In the genomic region with DNA sequence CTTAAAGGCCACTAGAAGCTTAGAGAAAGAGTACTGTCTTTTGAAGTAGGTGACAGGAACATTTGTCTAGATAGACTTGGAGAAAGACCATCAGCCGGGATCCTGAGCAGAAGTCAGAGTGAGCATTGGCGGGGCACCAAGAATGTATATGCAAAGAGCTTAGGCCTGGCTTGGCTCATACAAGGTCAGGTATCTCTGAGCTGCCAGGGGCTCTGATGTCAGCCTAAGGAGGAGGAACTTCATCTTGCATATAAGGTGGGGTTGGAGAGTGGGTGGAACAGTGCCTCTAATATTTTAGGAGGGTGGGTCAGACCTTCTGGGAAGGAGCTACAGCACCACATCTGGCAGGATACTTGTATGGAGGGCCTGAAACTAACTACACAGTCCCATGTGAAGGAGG, we compare ENCODE assay signal across 14 mouse cellular contexts. TPM values are rescaled to one million over a fixed set of nuclear protein-coding genes. Genes with fewer than 3 reads are reported as not detected.
A peak's percentile ranks its signal among the peaks of the same experiment; 100 is the strongest.
DNase-seq lines count a peak whose midpoint lies in the region; ATAC-seq and TF ChIP-seq lines count a peak whose summit lies in the region.
"Had no signal": no experiment of that assay in that cellular context is flagged by ENCODE, and none has a peak within 500 bp of the region (broad histone marks: within the 10 kb centered on the region; RNA-seq: fewer than 3 reads in every experiment).

No protein-coding gene starts in this region.

- peak; percentile 30 for DNase-seq in adrenal gland, postnatal 14 days
- DNase-seq in adrenal gland, adult 8-10 months: no peak
- no peak for DNase-seq in heart, adult 8-10 months (ENCODE audit: low spot score)
- peak; percentile 30 to 38 for DNase-seq in cerebellum, postnatal 36 days
- no peak for DNase-seq in right cerebral cortex, adult 2 months (ENCODE audit: low spot score in 2 of 2)
- no peak for DNase-seq in left cerebral cortex, postnatal 14 days (ENCODE audit: low spot score in 2 of 2)
- DNase-seq: B cell, adult 2 months had no signal

- peaks cover 40% of the 10 kb centered on the region for H3K36me3 ChIP-seq in heart, embryonic 13.5 days
- H3K36me3 ChIP-seq in intestine, postnatal 0 days (ENCODE audit: control insufficient read depth, insufficient read depth): peaks cover 9% of the 10 kb centered on the region; the same call in 1 of the 2 replicates
- H3K36me3 ChIP-seq: hindbrain, embryonic 15.5 days had no signal

- no peaks in the 10 kb centered on the region for H3K27me3 ChIP-seq in heart, embryonic 13.5 days (replicated peaks)
- H3K27me3 ChIP-seq in intestine, postnatal 0 days (replicated peaks; ENCODE audit: control insufficient read depth, insufficient read depth, low read length): no peaks in the 10 kb centered on the region
- H3K27me3 ChIP-seq: hindbrain, embryonic 15.5 days; neural tube, embryonic 12.5 days had no signal

- 33% methylated on average over 2 of the region's 2 CpGs for WGBS in heart, embryonic 13.5 days
- WGBS in intestine, postnatal 0 days: 65% methylated on average over 2 of the region's 2 CpGs

- peak overlapping the region; percentile 81 for H3K27ac ChIP-seq in heart, embryonic 13.5 days (replicated peaks)
- H3K27ac ChIP-seq in intestine, postnatal 0 days (ENCODE audit: low read depth, low read length): 0 out of 2 replicates have a peak overlapping the region, but pooled peaks have one; percentile 7
- H3K27ac ChIP-seq: embryonic facial prominence, embryonic 10.5 days; hindbrain, embryonic 15.5 days; neural tube, embryonic 12.5 days had no signal

- no peak overlapping the region for H3K9ac ChIP-seq in heart, embryonic 13.5 days
- H3K9ac ChIP-seq in intestine, postnatal 0 days (ENCODE audit: low read depth, low read length): no peak overlapping the region
- H3K9ac ChIP-seq: hindbrain, embryonic 15.5 days; neural tube, embryonic 12.5 days had no signal

- peak; percentile 10; the same call in 1 of the 2 replicates for TF ChIP-seq CTCF in intestine, postnatal 0 days (IDR thresholded peaks at IDR 0.05; ENCODE audit: low read depth)

- no peak overlapping the region for H3K4me3 ChIP-seq in heart, embryonic 13.5 days
- no peak overlapping the region for H3K4me3 ChIP-seq in intestine, postnatal 0 days (ENCODE audit: low read depth, low read length)
- H3K4me3 ChIP-seq: embryonic facial prominence, embryonic 10.5 days; hindbrain, embryonic 15.5 days; left cerebral cortex, adult 2 months; neural tube, embryonic 12.5 days had no signal

- no peak for ATAC-seq in heart, embryonic 13.5 days (ENCODE audit: extremely low read depth, insufficient number of reproducible peaks, low FRiP score, low TSS enrichment)
- no peak for ATAC-seq in intestine, postnatal 0 days

- H3K4me1 ChIP-seq in heart, embryonic 13.5 days: peaks cover 94% of the 10 kb centered on the region
- H3K4me1 ChIP-seq in intestine, postnatal 0 days (replicated peaks; ENCODE audit: control insufficient read depth, insufficient read depth, low read length): 0 out of 2 replicates have a peak, but pooled peaks cover 6% of the 10 kb centered on the region
- H3K4me1 ChIP-seq: embryonic facial prominence, embryonic 10.5 days had no signal

- intact Hi-C loops in left cerebral cortex, postnatal 14 days (cut with DNase I): no loop called here

- 0 out of 2 replicates have a peak overlapping the region, but pooled peaks have one; percentile 8 for H3K4me2 ChIP-seq in heart, embryonic 13.5 days
- H3K4me2 ChIP-seq in intestine, postnatal 0 days (replicated peaks; ENCODE audit: low read depth): no peak overlapping the region
- H3K4me2 ChIP-seq: hindbrain, embryonic 15.5 days; neural tube, embryonic 12.5 days had no signal

- no peaks in the 10 kb centered on the region for H3K9me3 ChIP-seq in heart, embryonic 13.5 days
- no peaks in the 10 kb centered on the region for H3K9me3 ChIP-seq in intestine, postnatal 0 days (ENCODE audit: control insufficient read depth)
- H3K9me3 ChIP-seq: embryonic facial prominence, embryonic 10.5 days; G1E; hindbrain, embryonic 15.5 days; neural tube, embryonic 12.5 days had no signal

RNA-seq across cellular contexts. Expression of a gene that starts 18.6 kb away (rescaled TPM):
- total RNA-seq in adrenal gland, postnatal 14 days (2021): 22.2 and 23.9 TPM in 2 replicates
- 10 to 100 TPM; 28.2 to 47.3 (median 38.9) TPM for total RNA-seq in adrenal gland, adult 8-10 months (2022)
- 6.1 and 6.2 TPM in 2 replicates for polyA plus RNA-seq in heart, embryonic 13.5 days (2015; fragmentation: Nextera tagmentation; extraction: Ambion mirVana)
- 10 to 100 TPM; 17.0 to 21.8 (median 19.9) TPM for total RNA-seq in heart, adult 8-10 months (2022)
- polyA plus RNA-seq in intestine, postnatal 0 days (2015; fragmentation: Nextera tagmentation; extraction: Ambion mirVana): 5.0 and 5.7 TPM in 2 replicates
- 10 to 100 TPM; 25.8 to 26.7 TPM for total RNA-seq in left cerebral cortex, postnatal 14 days (2021)

Comparison
In these comparisons a context has a peak if more than half of its experiments do, and no peak if none do; other contexts are left out.
1. DNase-seq: peak in adrenal gland, postnatal 14 days (single experiment) and cerebellum, postnatal 36 days (2 of 2); none in adrenal gland, adult 8-10 months (single experiment), heart, adult 8-10 months (single experiment), right cerebral cortex, adult 2 months (0 of 2) and left cerebral cortex, postnatal 14 days (0 of 2).